8 mouse cellular contexts compared by ENCODE assay signal in the genomic region with DNA sequence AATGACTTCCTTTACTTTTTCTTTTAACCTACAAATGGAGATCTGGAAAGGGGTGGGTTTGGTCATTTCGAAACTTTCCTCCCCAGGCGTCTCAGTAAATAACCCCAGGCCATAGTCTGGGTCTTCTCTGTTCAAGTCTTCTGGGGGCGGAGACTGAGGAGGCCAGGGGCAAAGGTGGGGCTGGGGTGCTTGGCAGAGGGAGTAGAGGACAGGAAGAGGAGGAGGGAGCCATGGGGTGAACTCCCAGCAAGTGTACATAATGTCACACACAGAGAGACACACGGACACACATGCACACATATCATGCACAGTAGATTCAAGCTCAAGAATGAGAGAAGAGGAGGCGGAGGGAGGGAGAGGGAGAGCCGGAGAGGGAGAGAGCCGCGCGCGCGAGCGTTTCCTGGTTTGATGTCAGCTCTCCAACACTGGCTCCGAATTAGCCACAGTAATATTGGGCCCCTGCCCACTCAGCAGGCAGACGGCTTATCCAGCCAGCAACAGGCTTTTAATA.
A peak's percentile ranks its signal among the peaks of the same experiment; 100 is the strongest.
DNase-seq lines count a peak whose midpoint lies in the region; ATAC-seq and TF ChIP-seq lines count a peak whose summit lies in the region.

No protein-coding gene starts in this region.

- no peak for ATAC-seq in hindbrain, embryonic 12.5 days (ENCODE audit: low FRiP score)

- peak overlapping the region; percentile 46 for H3K4me2 ChIP-seq in hindbrain, embryonic 12.5 days (replicated peaks)

- H3K36me3 ChIP-seq in hindbrain, embryonic 12.5 days: no peaks in the 10 kb centered on the region

- WGBS in hindbrain, embryonic 12.5 days: 3% methylated on average over 14 of the region's 14 CpGs

- H3K27me3 ChIP-seq in hindbrain, embryonic 12.5 days: no peaks in the 10 kb centered on the region

- H3K9me3 ChIP-seq in hindbrain, embryonic 12.5 days (replicated peaks): no peaks in the 10 kb centered on the region

- 0 out of 2 replicates have a peak overlapping the region, but pooled peaks have one; percentile 23 for H3K9ac ChIP-seq in hindbrain, embryonic 12.5 days

- peak overlapping the region; percentile 62 for H3K4me3 ChIP-seq in gastrocnemius, adult 2 months
- peak overlapping the region; percentile 12; the same call in 1 of the 2 replicates for H3K4me3 ChIP-seq in hindbrain, embryonic 12.5 days

- DNase-seq in NIH3T3 (ENCODE audit: low read depth): peak; percentile 53
- peak; percentile 63 for DNase-seq in cerebellum, adult 9-10 months
- DNase-seq in gastrocnemius, adult 2 months: peak; percentile 92
- peak; percentile 57 to 73 for DNase-seq in layer of hippocampus, postnatal 10 days (ENCODE audit: low spot score in 2 of 2)
- DNase-seq in lung, postnatal 36 days: peak; percentile 73
- peak; percentile 82 to 86 for DNase-seq in right cerebral cortex, postnatal 10 days (ENCODE audit: low spot score in 2 of 2)
- no peak for DNase-seq in spleen, adult 18-20 months

- intact Hi-C loops in gastrocnemius, adult 2 months (cut with DNase I): loop anchor here (5.0 kb wide), 1 partner anchor 185 kb away; a partner anchor contains a TSS

- TF ChIP-seq CTCF in gastrocnemius, adult 2 months (IDR thresholded peaks at IDR 0.05): no peak

- H3K27ac ChIP-seq in gastrocnemius, adult 2 months: peak overlapping the region; percentile 87
- H3K27ac ChIP-seq in hindbrain, embryonic 12.5 days: no peak overlapping the region

- H3K4me1 ChIP-seq in hindbrain, embryonic 12.5 days: peaks cover 13% of the 10 kb centered on the region

Comparison
In these comparisons a context has a peak if more than half of its experiments do, and no peak if none do; other contexts are left out.
1. DNase-seq: peak in NIH3T3 (single experiment), cerebellum, adult 9-10 months (single experiment), gastrocnemius, adult 2 months (single experiment), layer of hippocampus, postnatal 10 days (2 of 2), lung, postnatal 36 days (single experiment) and right cerebral cortex, postnatal 10 days (2 of 2); none in spleen, adult 18-20 months (0 of 2).